Mouse (Mus musculus): ENCODE results near the gene Hfe2.

Gene Hfe2

DNA sequence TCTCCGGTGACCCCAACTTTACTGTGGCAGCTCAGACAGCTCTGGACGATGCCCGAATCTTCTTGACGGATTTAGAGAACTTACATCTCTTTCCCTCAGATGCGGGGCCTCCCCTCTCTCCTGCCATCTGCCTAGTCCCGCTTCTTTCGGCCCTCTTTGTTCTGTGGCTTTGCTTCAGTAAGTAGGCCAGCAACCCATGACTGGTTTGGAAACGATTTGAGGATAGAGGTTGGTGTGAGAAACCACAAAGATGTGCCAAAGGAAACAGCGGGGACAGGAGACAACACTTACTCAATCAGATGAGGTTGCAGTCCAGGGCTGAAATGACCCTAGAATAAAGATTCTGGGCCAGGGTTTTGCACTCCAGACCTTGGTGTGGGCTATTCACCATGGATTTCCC is 3.5 kb downstream of the Hfe2 start:
- no peak for DNase-seq (ENCODE audit: low spot score)

DNA sequence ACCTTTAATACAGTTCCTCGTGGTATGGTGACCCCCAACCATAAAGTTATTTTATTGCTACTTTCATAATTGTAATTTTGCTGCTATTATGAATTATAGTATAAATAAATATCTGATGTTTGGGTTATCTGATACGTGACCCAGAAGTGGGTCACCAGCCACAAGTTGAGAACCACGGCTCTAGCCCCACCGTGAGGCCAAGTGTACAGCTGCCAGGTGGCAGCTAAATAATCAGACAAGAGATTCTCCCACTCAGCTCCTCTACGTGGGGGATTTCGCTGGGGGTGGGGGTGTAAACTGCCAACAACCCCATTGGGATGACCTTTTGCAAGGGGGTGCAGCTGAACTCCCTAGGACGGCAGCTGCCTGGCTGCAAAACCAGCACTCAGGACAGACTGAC is 7.1 kb downstream of the Hfe2 start:
- DNase-seq (ENCODE audit: low spot score) = no peak

DNA sequence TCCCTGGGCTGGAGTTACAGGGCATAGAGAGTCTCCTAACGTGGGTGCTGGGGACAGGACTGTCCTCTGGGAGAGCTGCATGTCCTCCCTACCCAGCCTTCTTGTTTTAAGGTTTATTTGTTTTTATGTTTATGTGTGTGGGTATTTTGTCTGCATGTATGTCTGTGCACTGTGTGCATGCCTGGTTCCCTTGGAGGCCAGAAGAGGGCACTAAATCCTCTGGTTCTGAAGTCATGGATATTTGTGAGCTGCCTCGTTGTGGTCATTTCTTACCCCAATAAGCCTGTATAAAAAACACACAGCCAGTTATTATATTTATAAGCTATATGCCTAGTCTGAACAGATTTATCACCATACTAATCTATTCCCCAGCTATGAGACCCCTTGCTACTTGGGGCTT is 9.3 kb downstream of the Hfe2 start:
- DNase-seq (ENCODE audit: low spot score) = no peak

DNA sequence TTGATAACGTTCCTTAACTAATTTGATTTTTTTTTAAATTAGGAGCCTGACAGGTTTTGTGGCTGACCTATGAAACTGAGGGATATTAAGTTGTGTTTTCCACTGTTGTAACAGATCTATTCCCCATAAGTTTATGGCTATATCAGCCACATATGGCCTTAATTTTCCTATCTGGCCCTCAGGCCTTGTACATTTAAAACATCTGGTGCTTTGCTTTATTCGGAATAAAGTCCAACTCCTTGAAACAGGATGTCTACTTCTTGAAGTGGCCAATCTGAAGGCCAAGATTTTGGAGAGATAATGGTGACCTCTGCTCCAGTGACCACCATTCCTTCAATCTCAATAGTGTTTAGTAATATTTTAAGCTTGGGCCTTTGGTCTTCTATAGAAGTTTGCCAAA is 14.3 kb downstream of the Hfe2 start:
- no peak for DNase-seq (ENCODE audit: low spot score)

DNA sequence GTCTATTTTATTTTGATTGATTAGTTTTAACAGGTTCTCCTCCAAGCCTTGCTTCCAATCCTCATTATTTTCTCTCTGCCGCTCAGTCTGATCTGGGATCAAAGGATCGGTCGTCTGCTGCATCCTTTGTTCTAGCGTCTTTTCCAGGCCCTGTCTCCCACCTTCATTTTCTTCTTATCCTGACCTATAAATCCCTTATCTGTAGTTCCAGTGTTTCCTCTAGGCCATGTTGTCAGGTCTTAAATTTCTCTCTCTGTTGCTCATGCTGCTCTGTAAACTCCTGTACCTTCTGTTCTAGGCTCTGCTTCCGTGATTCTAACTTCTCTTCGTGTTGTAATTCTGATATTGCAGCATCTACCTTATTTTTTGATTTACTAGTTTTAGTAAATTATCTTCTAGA is 15.8 kb downstream of the Hfe2 start:
- DNase-seq (ENCODE audit: low spot score) = no peak

DNA sequence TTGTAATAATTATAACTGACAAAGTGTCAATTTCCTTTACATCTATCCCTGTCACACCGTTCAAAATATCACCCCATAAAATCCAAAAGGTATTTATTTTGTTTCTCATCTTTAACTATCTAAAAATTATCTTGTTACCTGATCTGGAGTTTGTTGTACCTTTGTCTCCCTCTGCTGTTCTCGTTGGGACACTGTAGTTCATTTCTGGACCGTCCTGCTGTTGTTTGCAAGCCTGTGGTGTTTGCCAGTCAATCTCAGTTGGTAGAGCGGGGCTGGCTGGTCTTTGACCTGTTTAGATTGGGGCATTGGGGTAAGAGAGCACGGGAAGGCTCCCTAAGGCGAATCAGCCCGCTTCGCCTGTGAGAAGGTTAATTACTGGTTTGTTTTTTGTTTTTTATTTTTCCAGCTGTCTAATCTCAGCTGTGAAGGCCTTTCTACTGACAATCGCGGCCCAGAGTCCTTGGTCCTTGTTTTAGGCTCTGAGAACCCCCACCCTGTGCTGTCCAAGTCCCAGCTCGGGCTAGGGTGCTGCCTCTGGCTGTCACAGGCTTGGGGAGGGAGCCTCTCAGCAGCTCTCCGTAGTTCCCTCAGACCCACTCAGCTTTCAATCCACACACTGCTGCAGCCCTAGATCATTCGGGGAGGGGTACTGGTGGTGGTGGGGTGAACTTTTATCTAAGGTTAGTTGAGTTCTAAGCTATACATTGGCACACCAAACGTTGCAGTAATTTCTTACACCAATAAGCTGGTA is 16.5 kb downstream of the Hfe2 start:
- DNase-seq (ENCODE audit: low spot score) = no peak

DNA sequence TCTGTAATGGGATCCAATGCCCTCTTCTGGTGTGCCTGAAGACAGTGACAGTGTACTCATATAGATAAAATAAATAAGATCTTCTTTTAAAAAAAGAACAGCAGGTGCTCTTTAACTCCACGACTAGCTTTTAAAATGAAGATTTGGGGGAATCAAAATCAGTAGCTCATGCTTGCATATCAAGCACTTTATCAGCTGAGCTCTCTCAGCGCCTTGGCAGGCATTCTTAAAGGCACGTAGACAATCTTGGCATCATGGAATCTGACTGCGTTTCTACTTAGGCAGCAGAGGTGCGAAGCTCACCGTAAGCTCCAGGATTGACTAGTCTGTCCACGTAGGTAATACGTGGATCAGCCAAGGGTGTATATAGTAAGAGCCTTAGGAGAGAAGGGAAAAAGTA is 17.6 kb downstream of the Hfe2 start:
- DNase-seq (ENCODE audit: low spot score) = no peak

DNA sequence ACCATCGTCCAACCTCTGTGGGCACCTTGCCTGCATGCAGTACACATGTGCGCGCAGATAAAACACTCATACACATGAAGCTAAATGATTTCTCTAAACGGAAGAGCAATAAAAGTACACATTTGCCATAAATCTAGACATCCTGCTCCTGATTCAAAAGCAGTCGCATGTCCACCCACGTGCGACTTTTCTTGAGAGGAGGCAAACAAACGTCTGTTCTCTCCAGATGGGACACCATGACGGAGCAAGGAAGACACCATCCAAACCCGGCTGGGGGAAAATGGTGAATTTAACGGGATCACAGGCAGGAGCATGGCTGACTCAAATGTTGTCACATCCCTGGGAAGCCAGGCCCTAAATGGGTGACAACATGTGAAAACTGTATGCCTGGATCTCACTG is 18.4 kb downstream of the Hfe2 start:
- no peak for DNase-seq (ENCODE audit: low spot score)

DNA sequence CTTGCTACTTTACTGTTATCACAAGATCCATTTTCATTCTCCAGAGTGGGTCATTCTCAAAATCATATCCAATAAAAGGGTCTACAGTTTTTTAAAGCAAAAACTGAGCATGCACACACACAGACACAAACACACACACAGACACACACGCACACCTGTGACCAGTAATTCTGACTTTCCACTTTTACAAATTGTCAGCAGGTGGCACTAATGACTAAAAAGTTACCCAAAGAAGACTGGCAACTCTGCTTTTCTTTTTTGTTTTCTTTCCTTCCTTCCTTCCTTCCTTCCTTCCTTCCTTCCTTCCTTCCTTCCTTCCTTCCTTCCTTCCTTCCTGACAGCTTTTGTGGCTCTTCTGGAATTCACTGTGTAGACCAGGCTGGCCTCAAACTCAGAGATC is 20.6 kb downstream of the Hfe2 start:
- DNase-seq (ENCODE audit: low spot score) = no peak

DNA sequence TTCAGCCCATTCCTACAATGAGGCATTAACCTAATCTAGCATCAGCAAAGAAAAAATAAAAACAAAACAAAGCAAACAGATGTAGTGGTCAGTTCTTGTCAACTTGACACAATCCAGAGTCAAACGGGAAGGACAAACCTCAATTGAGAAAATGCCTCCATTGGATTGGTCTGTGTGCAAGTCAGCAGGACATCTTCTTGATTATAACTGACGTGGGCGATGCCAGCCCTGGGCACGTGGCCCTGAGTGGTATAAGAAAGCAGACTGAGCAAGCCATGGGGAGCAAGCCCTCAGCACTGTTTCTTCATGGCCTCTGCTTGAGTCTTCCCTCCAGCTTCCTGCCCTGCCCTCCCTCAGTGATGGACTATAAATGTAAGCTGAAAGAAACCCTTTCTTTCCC is 21.9 kb downstream of the Hfe2 start:
- DNase-seq (ENCODE audit: low spot score) = no peak

DNA sequence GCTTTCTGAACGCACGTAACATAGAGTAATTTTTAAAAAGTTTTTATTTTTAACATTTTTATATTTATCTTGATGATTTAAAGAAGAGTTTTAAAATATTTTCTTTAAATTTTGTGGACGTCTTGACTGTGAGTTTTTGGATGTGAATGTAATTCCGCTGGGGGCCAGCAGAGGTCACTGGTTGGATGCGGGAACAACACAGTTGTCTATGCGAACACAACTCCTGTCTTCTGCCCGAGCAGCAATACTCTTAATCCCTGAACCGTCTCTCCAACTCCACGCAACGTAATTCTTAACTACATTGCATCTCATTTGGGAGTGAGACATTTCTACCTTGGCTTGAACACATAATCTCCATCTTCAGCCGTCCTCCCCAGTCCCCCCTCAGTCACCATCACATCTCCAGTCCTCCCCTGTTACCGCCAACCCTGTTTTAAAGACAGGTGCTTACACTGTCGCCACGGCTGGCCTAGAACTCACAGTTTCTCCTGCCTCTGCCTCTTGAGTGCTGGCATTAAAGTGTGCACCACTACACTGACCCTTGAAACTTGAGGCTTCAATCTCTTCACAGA is 22.5 kb downstream of the Hfe2 start:
- no peak for DNase-seq (ENCODE audit: low spot score)

DNA sequence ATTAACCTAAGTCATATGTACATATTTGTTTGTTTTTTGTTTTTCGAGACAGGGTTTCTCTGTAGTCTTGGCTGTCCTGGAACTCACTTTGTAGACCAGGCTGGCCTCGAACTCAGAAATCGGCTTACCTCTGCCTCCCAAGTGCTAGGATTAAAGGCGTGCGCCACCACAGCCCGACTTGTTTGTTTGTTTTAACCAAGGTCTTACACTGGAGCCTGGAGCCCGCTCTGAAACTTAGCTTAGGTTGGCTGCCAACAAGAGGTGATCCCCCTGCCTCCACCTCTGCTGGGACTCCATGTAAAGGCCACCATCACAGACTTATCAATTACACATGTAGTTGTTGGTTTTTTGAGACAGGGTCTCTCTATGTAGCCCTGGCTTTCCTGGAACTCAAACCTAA is 23.9 kb downstream of the Hfe2 start:
- no peak for DNase-seq (ENCODE audit: low spot score)

DNA sequence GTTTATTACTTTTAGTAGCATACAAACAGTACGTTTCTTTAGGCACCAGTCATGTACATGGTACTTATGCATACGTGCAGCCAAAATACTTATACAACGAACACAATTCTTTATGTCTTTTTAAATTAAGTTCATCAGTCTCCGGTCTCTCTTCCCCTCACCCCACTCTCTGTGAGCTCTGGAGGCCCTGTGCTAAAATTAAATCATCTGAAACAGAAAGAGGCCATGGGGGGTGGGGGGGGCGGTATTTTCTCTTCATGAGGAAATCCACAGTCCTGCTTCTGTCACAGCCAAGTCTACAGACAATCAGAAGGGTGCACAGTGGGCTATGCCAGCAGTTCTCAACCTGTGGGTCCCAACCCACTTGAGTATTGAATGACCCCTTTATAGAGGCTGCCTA is 24.4 kb downstream of the Hfe2 start:
- DNase-seq (ENCODE audit: low spot score) = no peak

DNA sequence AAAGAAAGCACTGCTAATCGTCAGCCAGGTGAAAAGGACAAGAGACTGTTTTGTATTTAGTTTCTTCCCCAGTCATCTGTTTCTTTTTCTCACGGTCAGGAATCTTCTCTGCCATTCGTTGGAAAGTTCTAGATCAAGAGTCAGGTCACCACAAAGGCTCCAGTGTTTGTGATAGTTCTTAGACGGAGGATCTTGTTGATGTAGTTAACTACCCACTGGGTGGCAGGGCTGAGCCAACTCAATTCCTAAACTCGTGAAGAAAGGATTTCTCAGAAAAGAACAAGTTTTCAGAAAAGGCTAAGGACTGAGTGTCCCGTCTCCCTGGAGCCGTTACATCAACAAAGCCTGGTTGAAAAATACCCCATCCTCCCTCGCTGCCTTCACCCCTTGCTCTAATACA is 26.2 kb downstream of the Hfe2 start:
- DNase-seq (ENCODE audit: low spot score) = no peak

DNA sequence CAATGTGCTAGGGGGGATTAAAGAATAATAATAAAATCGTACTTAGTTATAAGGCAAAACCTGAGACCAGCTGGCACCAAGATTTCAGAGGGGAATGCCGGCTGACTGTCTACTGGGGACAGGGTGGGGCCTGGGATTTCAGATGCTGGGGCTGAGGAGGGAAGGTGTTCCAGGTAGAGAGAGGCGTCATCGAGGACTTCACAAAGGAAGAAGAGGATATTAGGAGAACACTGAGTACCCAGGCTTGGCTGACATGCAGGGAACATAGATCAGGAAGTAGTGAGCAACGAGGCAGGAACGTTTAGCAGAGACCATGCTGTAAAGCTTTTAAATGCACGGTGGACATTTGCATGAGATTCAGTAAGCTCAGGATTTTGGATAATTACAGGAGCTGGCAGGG is 26.9 kb downstream of the Hfe2 start:
- no peak for DNase-seq (ENCODE audit: low spot score)

DNA sequence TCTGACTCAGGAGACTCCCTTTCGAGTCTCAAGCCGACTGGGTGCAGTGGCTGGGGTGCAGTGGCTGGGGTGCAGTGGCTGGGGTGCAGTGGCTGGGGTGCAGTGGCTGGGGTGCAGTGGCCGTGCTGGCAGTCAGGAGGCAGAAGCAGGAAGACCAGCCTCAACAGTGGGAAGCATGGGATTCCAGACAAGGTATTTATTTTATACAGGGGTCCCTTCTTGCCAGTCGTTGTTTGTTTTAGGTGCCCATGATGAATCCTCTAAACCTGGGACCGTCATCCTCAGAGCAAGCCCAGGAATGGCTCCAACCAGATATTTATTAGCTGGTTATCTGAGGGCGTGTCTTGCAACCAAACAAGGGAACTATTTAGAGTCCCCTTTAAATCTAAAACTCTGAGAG is 28.6 kb downstream of the Hfe2 start:
- DNase-seq (ENCODE audit: low spot score) = no peak

DNA sequence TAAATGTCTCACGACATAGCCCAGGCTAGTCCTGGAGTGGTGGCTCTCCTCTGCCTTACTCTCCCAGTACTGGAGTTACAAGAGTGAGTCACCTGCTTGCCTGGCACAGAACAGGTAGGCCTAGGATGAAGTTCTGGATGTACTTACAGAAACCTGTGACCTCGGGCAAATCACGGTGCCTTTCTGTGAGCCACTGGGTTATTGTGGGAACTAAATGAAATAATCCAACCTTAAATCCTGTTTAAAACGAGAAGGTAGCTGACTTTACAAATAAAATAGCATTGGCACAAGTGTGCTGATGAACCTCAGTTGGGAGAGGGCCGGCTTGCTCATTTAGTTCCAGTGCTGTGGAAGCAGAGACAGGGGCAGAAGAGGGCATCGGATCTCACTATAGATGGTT is 29.3 kb downstream of the Hfe2 start:
- DNase-seq (ENCODE audit: low spot score) = no peak

DNA sequence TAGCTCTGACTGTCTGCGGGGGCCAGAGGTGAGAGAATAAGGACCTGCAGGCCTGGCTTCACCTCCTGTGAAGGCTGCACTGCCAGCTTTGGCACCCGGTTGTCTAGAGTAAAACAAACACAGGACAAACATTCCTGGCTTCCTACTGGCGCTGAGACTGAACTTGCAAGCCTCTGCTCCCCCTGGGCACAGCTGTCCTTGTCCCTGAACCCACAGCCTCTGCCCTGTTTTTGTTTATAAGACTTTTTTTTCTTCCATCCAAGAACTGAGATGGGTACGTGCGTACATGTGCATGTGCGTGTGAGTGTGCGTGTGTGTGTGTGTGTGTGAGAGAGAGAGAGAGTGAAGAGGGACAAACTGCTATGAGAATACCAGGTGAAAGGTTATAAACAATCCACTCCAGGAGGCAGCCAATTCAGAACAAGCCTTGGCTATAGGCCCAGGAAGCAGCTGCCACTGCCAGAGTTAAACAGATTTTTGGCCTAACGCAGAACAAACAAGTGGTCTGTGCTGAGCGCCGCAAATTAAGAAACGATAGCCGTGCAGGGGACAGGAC is 30.1 kb downstream of the Hfe2 start:
- DNase-seq (ENCODE audit: low spot score) = no peak

DNA sequence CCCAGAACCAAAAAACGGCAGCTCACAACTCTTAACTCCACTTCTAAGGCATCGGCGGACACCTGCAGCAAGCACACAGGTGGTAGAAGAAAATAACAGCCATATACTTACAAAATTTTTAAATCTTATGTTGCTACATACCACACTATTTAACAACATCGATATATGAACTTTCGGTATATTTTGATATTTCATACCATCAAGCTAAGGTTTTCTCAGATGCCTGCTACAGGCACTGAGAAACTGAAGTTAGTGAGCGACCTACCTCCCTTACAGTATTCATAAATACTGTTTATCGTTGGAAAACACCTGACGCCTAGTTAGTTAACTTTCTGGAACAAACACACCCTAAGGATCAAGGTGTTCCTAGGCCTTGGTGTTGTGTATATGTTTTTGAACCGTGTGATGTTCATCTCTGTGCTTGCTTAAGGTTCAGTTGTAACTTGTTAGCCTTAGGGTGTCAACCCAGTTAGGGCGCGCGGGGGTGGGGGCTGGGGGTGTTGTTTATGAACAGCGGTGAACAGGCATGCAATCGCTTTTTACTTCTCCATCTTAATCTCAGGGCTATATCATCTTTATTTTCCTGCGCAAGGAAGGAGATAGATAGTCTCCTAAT is 31.1 kb downstream of the Hfe2 start:
- no peak for DNase-seq (ENCODE audit: low spot score)

DNA sequence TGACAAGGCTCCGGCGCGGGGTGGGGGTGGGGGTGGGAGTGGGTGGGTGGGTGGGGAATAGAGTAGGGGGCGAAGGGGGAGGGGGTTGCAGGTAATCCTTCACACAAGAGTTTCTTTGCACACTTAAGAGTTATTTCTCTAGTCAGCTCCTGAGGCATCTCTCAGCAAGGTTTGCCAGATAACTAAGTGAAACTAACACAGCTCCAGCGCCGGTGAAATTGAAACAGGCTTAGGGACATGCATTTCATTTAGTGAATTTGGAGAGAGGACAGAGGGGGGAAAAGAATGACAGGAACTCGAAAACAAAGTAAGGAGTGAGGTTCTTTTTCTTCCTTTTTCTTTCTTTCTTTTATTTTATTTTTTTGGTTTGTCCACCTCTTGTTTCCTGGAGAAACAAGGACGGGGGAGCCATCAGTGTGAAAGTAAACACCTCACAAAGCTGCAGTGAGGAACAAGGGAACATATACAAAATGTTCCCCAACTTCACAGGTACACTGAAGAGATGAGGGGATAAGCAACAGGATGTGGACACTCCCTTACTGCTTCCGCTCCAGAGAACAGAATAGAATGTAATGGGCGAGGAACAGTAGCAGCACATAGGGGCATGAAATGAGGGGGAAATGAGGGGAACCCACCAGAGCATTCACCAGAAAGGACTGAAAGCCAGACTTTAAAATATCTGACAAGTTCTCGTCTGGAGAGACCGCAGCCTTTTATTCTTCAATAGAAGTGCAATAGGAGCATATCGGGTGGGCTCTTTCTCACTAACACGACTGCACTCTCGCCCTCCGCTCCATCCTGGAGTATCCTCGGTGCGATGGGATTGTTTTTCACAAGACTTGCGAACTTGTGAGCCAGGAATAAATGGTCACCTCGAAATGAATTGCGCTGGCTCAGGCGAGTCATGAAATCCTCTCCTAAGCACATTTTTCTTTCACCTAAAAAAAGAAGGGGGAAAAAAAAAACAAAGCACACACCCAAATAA is 32.0 kb downstream of the Hfe2 start:
- no peak for DNase-seq (ENCODE audit: low spot score)

DNA sequence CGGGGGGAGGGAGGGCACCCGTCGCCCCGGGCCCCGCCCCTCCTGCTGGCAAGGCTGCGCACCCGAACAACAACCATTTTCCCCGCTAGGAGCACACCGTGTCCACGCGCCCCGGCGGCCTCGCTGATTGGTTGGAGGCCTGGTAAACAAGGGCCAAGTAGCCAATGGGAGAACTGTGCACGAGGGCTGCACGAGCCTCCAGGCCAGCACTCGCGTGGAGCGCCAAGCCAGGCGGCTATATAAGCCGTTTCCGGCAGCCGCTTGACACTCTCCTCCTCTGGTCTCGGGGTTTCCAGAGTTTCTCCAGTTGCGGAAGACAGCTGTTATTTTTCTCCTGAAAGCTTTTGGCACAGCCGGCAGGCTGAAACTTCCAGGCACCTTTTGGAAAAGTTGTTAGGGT is 32.7 kb downstream of the Hfe2 start, which contains the start of gene Txnip:
Gene Txnip, plus strand, starts transcription at position 264 of the 400 bp plus-strand sequence.
- DNase-seq (ENCODE audit: low spot score) = peak; percentile 99

DNA sequence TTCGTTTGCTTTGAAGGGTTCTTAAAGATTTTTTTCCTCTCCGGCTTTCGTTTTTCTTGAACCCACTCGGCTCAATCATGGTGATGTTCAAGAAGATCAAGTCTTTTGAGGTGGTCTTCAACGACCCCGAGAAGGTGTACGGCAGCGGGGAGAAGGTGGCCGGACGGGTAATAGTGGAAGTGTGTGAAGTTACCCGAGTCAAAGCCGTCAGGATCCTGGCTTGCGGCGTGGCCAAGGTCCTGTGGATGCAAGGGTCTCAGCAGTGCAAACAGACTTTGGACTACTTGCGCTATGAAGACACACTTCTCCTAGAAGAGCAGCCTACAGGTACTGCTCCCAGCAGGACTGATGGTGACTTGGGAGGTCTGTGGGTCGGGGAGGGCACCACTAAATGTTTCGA is 33.2 kb downstream of the Hfe2 start:
- DNase-seq (ENCODE audit: low spot score) = no peak
